Mouse (Mus musculus) forebrain, embryonic 13.5 days (tissue): ENCODE data around the gene Aldh3b3. TPM values are rescaled to one million over a fixed set of nuclear protein-coding genes. Genes with fewer than 3 reads are reported as not detected.

ENCODE experiments used
- ATAC-seq: fragments of 200-750 bp; cut with Nextera tagmentation; 2 replicates; pipeline ENCODE4 v1.8.0; 2017
- H3K27ac ChIP-seq: fragments of 300-500 bp; sonication (generic); 2 replicates; pipeline ENCODE4 v1.5.1; 2015; ENCODE audit warnings: inconsistent platforms, mild to moderate bottlenecking, moderate library complexity
- H3K27me3 ChIP-seq: fragments of 300-500 bp; sonication (generic); 2 replicates; pipeline ENCODE4 v1.6.1; 2015; ENCODE audit warnings: mild to moderate bottlenecking, inconsistent platforms
- H3K36me3 ChIP-seq: fragments of 300-500 bp; sonication (generic); 2 replicates; pipeline ENCODE4 v1.6.1; 2015; ENCODE audit warnings: mild to moderate bottlenecking, inconsistent platforms; ENCODE audit not compliant: poor library complexity, severe bottlenecking
- H3K4me1 ChIP-seq: fragments of 300-500 bp; sonication (generic); 2 replicates; pipeline ENCODE4 v1.6.1; 2015; ENCODE audit warnings: inconsistent platforms
- H3K4me2 ChIP-seq: fragments of 300-500 bp; sonication (generic); 2 replicates; pipeline ENCODE4 v1.6.1; 2015; ENCODE audit warnings: inconsistent platforms, mild to moderate bottlenecking, moderate library complexity
- H3K4me3 ChIP-seq: fragments of 300-500 bp; sonication (generic); 2 replicates; pipeline ENCODE4 v1.5.1; 2015; ENCODE audit warnings: mild to moderate bottlenecking, inconsistent platforms
- H3K9ac ChIP-seq: fragments of 300-500 bp; sonication (generic); 2 replicates; pipeline ENCODE4 v1.6.1; 2015; ENCODE audit warnings: mild to moderate bottlenecking, inconsistent platforms
- H3K9me3 ChIP-seq: fragments of 300-500 bp; sonication (generic); replicated peaks from 2 replicates; pipeline ENCODE4 v1.6.1; 2016; ENCODE audit warnings: inconsistent platforms
- whole genome bisulfite sequencing: fragments of 180-500 bp; shearing (Covaris S2); methylation state at CpG from one replicate; pipeline ENCODE4 v1.1.7; 2015; 5-methylcytosine and 5-hydroxymethylcytosine counted together
- polyA plus RNA-seq: library from polyadenylated mRNA; unstranded; fragments of >200 nt; fragmentation: Nextera tagmentation; extraction: Ambion mirVana; gene quantifications from 2 replicates; pipeline ENCODE4 v1.2.1, GENCODE M21; 2015

Gene Aldh3b3
- polyA plus RNA-seq, 1 experiment from 2014 or later: not detected

DNA sequence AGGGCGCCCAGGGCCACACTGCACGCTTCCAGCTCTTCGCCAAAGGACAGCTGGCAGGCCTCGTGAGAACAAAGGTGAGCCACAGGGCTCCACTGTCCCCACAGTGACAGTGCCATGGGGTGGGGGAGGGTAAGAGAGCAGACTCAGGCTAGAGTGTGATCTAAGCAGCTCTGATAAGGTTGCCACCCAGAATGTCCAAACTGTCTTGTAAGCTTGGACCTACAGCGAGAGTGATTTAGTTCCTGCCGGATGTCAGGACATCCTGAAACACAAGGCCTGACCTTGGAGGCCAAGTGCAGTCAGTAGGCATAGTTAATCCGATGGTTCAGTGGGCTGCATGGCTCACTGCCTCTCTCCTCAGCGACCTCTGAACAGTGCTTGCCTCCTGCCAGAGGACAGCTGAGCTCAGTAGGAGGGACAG lies 26.8 kb downstream of the Aldh3b3 start:
- Histone ChIP-seq H3K36me3 (no peaks in the 10 kb centered on the region), H3K4me3 (no peak overlapping the region), H3K27ac (no peak overlapping the region), H3K9me3 (peaks cover 5% of the 10 kb centered on the region), H3K4me2 (no peak overlapping the region), H3K9ac (no peak overlapping the region), H3K27me3 (no peaks in the 10 kb centered on the region), H3K4me1 (peaks cover 11% of the 10 kb centered on the region; the same call in 1 of the 2 replicates)
- no peak for ATAC-seq
- 25% methylated on average over 8 of the region's 8 CpGs for WGBS

- H3K4me1 ChIP-seq: peaks cover 11% of the 10 kb centered on the region; the same call in 1 of the 2 replicates
- H3K9me3 ChIP-seq: peaks cover 5% of the 10 kb centered on the region
- no peak within 1 kb of the TSS for H3K27ac ChIP-seq
- 13% methylated on average over 8 of the region's 8 CpGs for WGBS
- no peaks in the 10 kb centered on the region for H3K27me3 ChIP-seq
- peak within 1 kb of the TSS; percentile 38; the same call in 1 of the 2 replicates for H3K9ac ChIP-seq
- no peak within 1 kb of the TSS for H3K4me3 ChIP-seq
- H3K36me3 ChIP-seq: no peaks in the 10 kb centered on the region
- no peak for ATAC-seq
- no peak within 1 kb of the TSS for H3K4me2 ChIP-seq
Observed at GRCm38 (mm10) chr19:3986334-3986733, 27.9 kb downstream of the Aldh3b3 start, which contains the start of gene Acy3. Acy3 (plus strand) TSS chr19:3986570.

DNA sequence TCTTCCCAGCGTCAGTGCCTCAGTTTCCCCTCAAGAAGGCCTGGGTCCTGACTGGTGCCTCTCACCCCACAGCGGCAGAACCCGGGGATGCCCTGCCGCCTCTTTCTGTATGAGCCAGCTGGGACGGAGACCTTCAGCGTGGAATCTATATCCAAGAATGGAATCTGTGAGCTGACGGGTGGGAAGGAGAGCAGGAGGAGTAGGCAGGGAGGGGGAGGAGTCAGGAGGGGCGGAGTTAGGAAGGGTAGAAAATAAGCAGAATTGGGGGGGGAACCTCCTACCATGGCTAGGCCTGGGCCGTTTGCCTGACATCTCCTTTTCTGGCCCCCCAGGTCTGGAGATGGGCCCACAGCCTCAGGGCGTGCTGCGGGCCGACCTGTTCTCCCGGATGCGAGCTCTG lies 29.6 kb downstream of the Aldh3b3 start:
- no peak for ATAC-seq
- peaks cover 5% of the 10 kb centered on the region for H3K9me3 ChIP-seq
- H3K27ac ChIP-seq: no peak overlapping the region
- peaks cover 11% of the 10 kb centered on the region; the same call in 1 of the 2 replicates for H3K4me1 ChIP-seq
- 0 out of 2 replicates have a peak, but pooled peaks cover 2% of the 10 kb centered on the region for H3K27me3 ChIP-seq
- WGBS: 87% methylated on average over 14 of the region's 14 CpGs
- H3K9ac ChIP-seq: no peak overlapping the region
- H3K4me2 ChIP-seq: no peak overlapping the region
- no peak overlapping the region for H3K4me3 ChIP-seq
- H3K36me3 ChIP-seq: no peaks in the 10 kb centered on the region

DNA sequence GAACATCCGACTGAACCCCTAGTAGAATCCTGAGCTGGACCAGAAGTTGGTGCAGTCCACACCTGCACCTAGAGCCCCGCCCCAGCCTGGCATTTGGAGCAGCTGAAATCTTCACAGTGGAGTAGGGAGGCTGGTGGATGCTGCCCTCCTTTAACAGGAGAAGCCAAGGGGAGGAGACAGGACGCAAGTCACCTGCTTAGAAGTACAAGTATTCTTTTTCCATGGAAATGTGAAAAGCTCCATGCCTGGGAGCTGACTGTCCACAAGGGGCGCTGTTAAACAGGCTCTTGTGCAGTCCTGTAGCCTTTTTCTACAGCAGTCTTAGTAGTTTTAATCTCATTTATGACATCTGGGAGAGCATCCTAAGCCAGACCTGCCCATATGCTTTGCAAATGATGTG lies 30.3 kb downstream of the Aldh3b3 start:
- Histone ChIP-seq H3K27me3 (0 out of 2 replicates have a peak, but pooled peaks cover 2% of the 10 kb centered on the region), H3K4me1 (peaks cover 11% of the 10 kb centered on the region; the same call in 1 of the 2 replicates), H3K4me3 (no peak overlapping the region), H3K9me3 (peaks cover 5% of the 10 kb centered on the region), H3K27ac (no peak overlapping the region), H3K9ac (no peak overlapping the region), H3K36me3 (no peaks in the 10 kb centered on the region), H3K4me2 (no peak overlapping the region)
- no peak for ATAC-seq
- 85% methylated on average over 4 of the region's 4 CpGs for WGBS

- ATAC-seq: no peak
- no peak overlapping the region for H3K27ac ChIP-seq
- WGBS: 74% methylated on average over 6 of the region's 6 CpGs
- no peaks in the 10 kb centered on the region for H3K36me3 ChIP-seq
- H3K4me1 ChIP-seq: peaks cover 7% of the 10 kb centered on the region; the same call in 1 of the 2 replicates
- H3K9ac ChIP-seq: no peak overlapping the region
- H3K4me2 ChIP-seq: no peak overlapping the region
- no peak overlapping the region for H3K4me3 ChIP-seq
- H3K9me3 ChIP-seq: peaks cover 5% of the 10 kb centered on the region
- 0 out of 2 replicates have a peak, but pooled peaks cover 2% of the 10 kb centered on the region for H3K27me3 ChIP-seq
Observed at GRCm38 (mm10) chr19:3990804-3991203, 32.4 kb downstream of the Aldh3b3 start.

DNA sequence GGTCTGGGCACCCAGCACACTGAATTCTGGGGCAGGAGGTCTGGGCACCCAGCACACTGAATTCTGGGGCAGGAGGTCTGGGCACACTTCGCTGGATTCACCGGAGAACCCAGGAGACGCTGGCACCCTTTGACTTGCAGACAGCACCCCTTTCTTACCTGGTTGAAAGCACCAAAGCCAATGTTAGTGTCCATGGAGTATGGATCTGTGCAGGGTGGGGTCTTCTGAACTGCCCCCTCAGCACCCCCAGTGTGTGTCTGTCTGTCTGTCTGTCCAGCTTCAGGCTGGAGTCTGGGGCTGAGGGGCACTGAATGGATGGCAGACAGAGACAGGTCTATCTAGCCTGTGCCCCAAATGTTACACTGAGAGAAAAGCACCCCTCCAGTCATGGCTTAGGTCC lies 33.1 kb downstream of the Aldh3b3 start:
- Histone ChIP-seq H3K36me3 (no peaks in the 10 kb centered on the region), H3K27me3 (0 out of 2 replicates have a peak, but pooled peaks cover 2% of the 10 kb centered on the region)

GRCm38 (mm10) chr19:3991966-3992365 lies 33.5 kb downstream of the Aldh3b3 start:
- Histone ChIP-seq H3K36me3 (no peaks in the 10 kb centered on the region), H3K4me3 (no peak overlapping the region), H3K9me3 (peaks cover 5% of the 10 kb centered on the region), H3K4me2 (no peak overlapping the region), H3K27me3 (0 out of 2 replicates have a peak, but pooled peaks cover 2% of the 10 kb centered on the region), H3K9ac (no peak overlapping the region), H3K4me1 (no peaks in the 10 kb centered on the region), H3K27ac (no peak overlapping the region)
- 73% methylated on average over 3 of the region's 3 CpGs for WGBS
- no peak for ATAC-seq

More for the DNA sequence above, 33.1 kb downstream of the Aldh3b3 start:
- Histone ChIP-seq H3K9ac (no peak overlapping the region), H3K4me3 (no peak overlapping the region), H3K27ac (no peak overlapping the region), H3K4me1 (peaks cover 2% of the 10 kb centered on the region; the same call in 1 of the 2 replicates), H3K4me2 (no peak overlapping the region), H3K9me3 (peaks cover 5% of the 10 kb centered on the region)
- 94% methylated on average over 3 of the region's 3 CpGs for WGBS
- no peak for ATAC-seq

GRCm38 (mm10) chr19:3992416-3992815 lies 34.0 kb downstream of the Aldh3b3 start, which contains the start of gene Tbx10:
Tbx10 (plus strand) TSS chr19:3992752.
- ATAC-seq: no peak
- Histone ChIP-seq H3K36me3 (no peaks in the 10 kb centered on the region), H3K27me3 (0 out of 2 replicates have a peak, but pooled peaks cover 2% of the 10 kb centered on the region), H3K4me2 (no peak within 1 kb of the TSS), H3K9ac (no peak within 1 kb of the TSS), H3K4me1 (no peaks in the 10 kb centered on the region), H3K9me3 (peaks cover 5% of the 10 kb centered on the region), H3K4me3 (no peak within 1 kb of the TSS), H3K27ac (no peak within 1 kb of the TSS)
- 64% methylated on average over 5 of the region's 5 CpGs for WGBS

DNA sequence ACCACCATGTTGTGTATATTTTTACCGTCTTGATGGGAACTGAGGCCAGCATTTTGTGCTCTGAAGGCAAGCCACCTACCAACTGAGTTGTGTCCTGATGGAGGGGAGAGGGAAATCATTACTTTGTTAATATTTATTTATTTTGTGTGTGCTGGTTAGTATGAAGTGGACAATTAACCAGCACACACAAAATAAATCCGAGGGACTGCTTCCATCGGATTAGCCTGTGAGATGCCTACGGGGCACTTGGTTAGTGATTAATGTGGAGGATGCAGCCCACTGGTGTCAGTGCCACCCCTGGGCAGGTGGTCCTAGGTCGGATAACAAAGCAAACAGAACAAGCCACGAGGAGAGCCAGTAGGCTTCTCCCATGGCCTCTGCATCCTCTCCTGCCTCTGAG lies 36.5 kb downstream of the Aldh3b3 start:
- 0 out of 2 replicates have a peak, but pooled peaks cover 10% of the 10 kb centered on the region for H3K27me3 ChIP-seq
- no peak overlapping the region for H3K4me3 ChIP-seq
- H3K36me3 ChIP-seq: no peaks in the 10 kb centered on the region
- 78% methylated on average over 6 of the region's 6 CpGs for WGBS
- peaks cover 6% of the 10 kb centered on the region for H3K4me1 ChIP-seq
- no peaks in the 10 kb centered on the region for H3K9me3 ChIP-seq
- H3K27ac ChIP-seq: no peak overlapping the region
- no peak overlapping the region for H3K4me2 ChIP-seq
- no peak overlapping the region for H3K9ac ChIP-seq
- ATAC-seq: no peak

- H3K27ac ChIP-seq: no peak overlapping the region
- H3K9me3 ChIP-seq: no peaks in the 10 kb centered on the region
- no peaks in the 10 kb centered on the region for H3K36me3 ChIP-seq
- 92% methylated on average over 3 of the region's 3 CpGs for WGBS
- 0 out of 2 replicates have a peak, but pooled peaks cover 10% of the 10 kb centered on the region for H3K27me3 ChIP-seq
- H3K4me2 ChIP-seq: no peak overlapping the region
- no peak for ATAC-seq
- H3K9ac ChIP-seq: no peak overlapping the region
- peaks cover 7% of the 10 kb centered on the region for H3K4me1 ChIP-seq
- no peak overlapping the region for H3K4me3 ChIP-seq
Observed at GRCm38 (mm10) chr19:3995505-3995904, 37.1 kb downstream of the Aldh3b3 start.

GRCm38 (mm10) chr19:3996106-3996505 lies 37.7 kb downstream of the Aldh3b3 start:
- Histone ChIP-seq H3K9me3 (no peaks in the 10 kb centered on the region), H3K4me2 (no peak overlapping the region), H3K9ac (no peak overlapping the region), H3K4me3 (no peak overlapping the region), H3K4me1 (peaks cover 11% of the 10 kb centered on the region), H3K27me3 (0 out of 2 replicates have a peak, but pooled peaks cover 10% of the 10 kb centered on the region), H3K27ac (no peak overlapping the region), H3K36me3 (no peaks in the 10 kb centered on the region)
- no peak for ATAC-seq
- WGBS: 72% methylated on average over 7 of the region's 7 CpGs

GRCm38 (mm10) chr19:3996747-3997146 lies 38.3 kb downstream of the Aldh3b3 start:
- peaks cover 17% of the 10 kb centered on the region for H3K4me1 ChIP-seq
- H3K27ac ChIP-seq: no peak overlapping the region
- H3K36me3 ChIP-seq: no peaks in the 10 kb centered on the region
- no peak overlapping the region for H3K4me3 ChIP-seq
- H3K27me3 ChIP-seq: peaks cover 10% of the 10 kb centered on the region; the same call in 1 of the 2 replicates
- no peak overlapping the region for H3K9ac ChIP-seq
- WGBS: 89% methylated on average over 8 of the region's 8 CpGs
- no peak overlapping the region for H3K4me2 ChIP-seq
- no peak for ATAC-seq
- no peaks in the 10 kb centered on the region for H3K9me3 ChIP-seq

GRCm38 (mm10) chr19:3997231-3997630 lies 38.8 kb downstream of the Aldh3b3 start:
- H3K4me2 ChIP-seq: no peak overlapping the region
- H3K27ac ChIP-seq: no peak overlapping the region
- H3K27me3 ChIP-seq: peaks cover 8% of the 10 kb centered on the region; the same call in 1 of the 2 replicates
- 70% methylated on average over 8 of the region's 8 CpGs for WGBS
- no peaks in the 10 kb centered on the region for H3K36me3 ChIP-seq
- no peak for ATAC-seq
- H3K4me3 ChIP-seq: no peak overlapping the region
- H3K9ac ChIP-seq: no peak overlapping the region
- peaks cover 17% of the 10 kb centered on the region for H3K4me1 ChIP-seq
- no peaks in the 10 kb centered on the region for H3K9me3 ChIP-seq
